Comparison of ENCODE assay signal across 7 mouse cellular contexts in the genomic region with DNA sequence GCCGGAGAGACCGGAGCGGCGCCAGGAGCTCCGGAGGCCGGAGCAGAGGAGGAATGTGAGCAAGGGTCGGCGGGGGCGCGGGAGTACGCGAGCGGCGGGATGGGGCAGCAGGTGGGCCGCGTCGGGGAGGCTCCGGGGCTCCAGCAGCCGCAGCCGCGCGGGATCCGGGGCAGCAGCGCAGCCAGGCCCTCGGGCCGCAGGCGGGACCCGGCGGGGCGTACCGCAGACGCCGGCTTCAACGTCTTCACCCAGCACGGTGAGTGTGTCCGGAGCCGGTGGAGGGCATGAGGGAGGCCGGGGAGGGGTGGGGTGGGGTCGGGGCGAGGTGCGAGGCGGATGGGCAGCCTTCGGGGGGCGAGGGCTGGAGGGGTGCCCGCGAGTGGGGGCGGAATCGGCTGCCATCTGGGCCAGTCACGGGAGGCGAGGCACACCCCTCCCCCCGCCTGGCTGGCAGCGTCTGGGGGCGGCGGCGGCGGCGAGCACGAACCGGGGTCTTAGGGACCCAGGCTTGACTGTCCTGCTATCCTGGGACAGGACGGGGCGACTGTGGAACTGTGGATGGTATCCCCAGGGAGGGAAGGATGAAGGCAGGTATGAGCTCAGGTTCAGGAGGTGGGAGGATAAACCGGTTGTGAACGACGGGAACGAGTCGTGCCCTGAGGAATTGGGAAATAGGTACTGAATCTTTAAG. TPM values are rescaled to one million over a fixed set of nuclear protein-coding genes. Genes with fewer than 3 reads are reported as not detected.
DNase-seq lines count a peak whose midpoint lies in the region; ATAC-seq and TF ChIP-seq lines count a peak whose summit lies in the region.

No protein-coding gene starts in this region.

- intact Hi-C loops in gastrocnemius, postnatal 14 days (cut with DNase I; ENCODE audit: low total_unique reads), result no loop called here
- intact Hi-C loops in left cerebral cortex, postnatal 4 days (cut with DNase I), result loop anchor here (5.0 kb wide), 1 partner anchor 73 kb away; no protein-coding TSS in a partner anchor

- H3K27ac ChIP-seq in cortical plate, adult 2 months (ENCODE audit: insufficient read depth, low read length), result peak overlapping the region; percentile 95
- H3K27ac ChIP-seq in intestine, embryonic 15.5 days, result peak overlapping the region; percentile 91
- peak overlapping the region; percentile 100 for H3K27ac ChIP-seq in midbrain, embryonic 10.5 days (replicated peaks)

- WGBS in intestine, embryonic 15.5 days, result under 1% methylated on average over 62 of the region's 66 CpGs
- under 1% methylated on average over 65 of the region's 66 CpGs for WGBS in midbrain, embryonic 10.5 days

- TF ChIP-seq CTCF in cortical plate, adult 2 months (IDR thresholded peaks at IDR 0.05; ENCODE audit: extremely low read depth, insufficient read depth, low read length), result no peak

- no peaks in the 10 kb centered on the region for H3K9me3 ChIP-seq in intestine, embryonic 15.5 days
- H3K9me3 ChIP-seq in midbrain, embryonic 10.5 days (replicated peaks), result no peaks in the 10 kb centered on the region

- H3K4me2 ChIP-seq in intestine, embryonic 15.5 days (replicated peaks), result peak overlapping the region; percentile 80

- H3K27me3 ChIP-seq in intestine, embryonic 15.5 days (replicated peaks), result no peaks in the 10 kb centered on the region
- H3K27me3 ChIP-seq in midbrain, embryonic 10.5 days (ENCODE audit: low read depth, poor library complexity, severe bottlenecking), result no peaks in the 10 kb centered on the region

- H3K4me3 ChIP-seq in cortical plate, adult 2 months (ENCODE audit: insufficient read depth, low read length), result peak overlapping the region; percentile 99
- H3K4me3 ChIP-seq in intestine, embryonic 15.5 days (replicated peaks), result peak overlapping the region; percentile 90
- peak overlapping the region; percentile 97 for H3K4me3 ChIP-seq in midbrain, embryonic 10.5 days

- peak; percentile 60 to 62 for DNase-seq in adrenal gland, adult 18-20 months (ENCODE audit: low spot score in 2 of 2)
- DNase-seq in gastrocnemius, postnatal 14 days, result peak; percentile 44
- peak; percentile 84 for DNase-seq in left cerebral cortex, postnatal 4 days
- peak; percentile 68 for DNase-seq in midbrain, embryonic 10.5 days (ENCODE audit: low spot score)
- DNase-seq in spleen, adult 18-20 months, result peak; percentile 21 to 49

- H3K9ac ChIP-seq in intestine, embryonic 15.5 days, result peak overlapping the region; percentile 95

- no peaks in the 10 kb centered on the region for H3K36me3 ChIP-seq in intestine, embryonic 15.5 days
- no peaks in the 10 kb centered on the region for H3K36me3 ChIP-seq in midbrain, embryonic 10.5 days

- no peak for TF ChIP-seq POLR2A in cortical plate, adult 2 months (IDR thresholded peaks at IDR 0.05; ENCODE audit: extremely low read depth, insufficient read depth, low read length)

- peaks cover 2% of the 10 kb centered on the region; the same call in 1 of the 2 replicates for H3K4me1 ChIP-seq in cortical plate, adult 2 months (ENCODE audit: control insufficient read depth, insufficient read depth, low read length)
- H3K4me1 ChIP-seq in intestine, embryonic 15.5 days (replicated peaks), result no peaks in the 10 kb centered on the region
- H3K4me1 ChIP-seq in midbrain, embryonic 10.5 days, result peaks cover 21% of the 10 kb centered on the region

- ATAC-seq in intestine, embryonic 15.5 days, result peak; percentile 70

RNA-seq across cellular contexts. Expression of gene Abl2, which starts 0.5 kb away (rescaled TPM):
- total RNA-seq in adrenal gland, adult 18-20 months (2021), result 10 to 100 TPM; 20.1 to 23.7 TPM
- 16.9 and 18.9 TPM in 2 replicates for polyA plus RNA-seq in cortical plate, adult 2 months (2012; rRNA removed)
- total RNA-seq in gastrocnemius, postnatal 14 days (2021), result 10 to 100 TPM; 12.9 to 14.1 TPM
- 2.6 and 3.2 TPM in 2 replicates for polyA plus RNA-seq in intestine, embryonic 15.5 days (2015; fragmentation: Nextera tagmentation; extraction: Ambion mirVana)
- total RNA-seq in left cerebral cortex, postnatal 4 days (2021), result 10 to 100 TPM; 58.2 to 60.2 TPM
- 4.7 and 5.3 TPM in 2 replicates for polyA plus RNA-seq in midbrain, embryonic 10.5 days (2016; fragmentation: Nextera tagmentation; extraction: Ambion mirVana)

RNA-seq across cellular contexts. Expression of gene Gm10031, which starts 35.3 kb away (rescaled TPM):
- total RNA-seq in adrenal gland, adult 18-20 months (2021), result 10 to 100 TPM; 39.7 to 42.8 TPM
- polyA plus RNA-seq in cortical plate, adult 2 months (2012; rRNA removed), result 9.7 and 10.3 TPM in 2 replicates
- total RNA-seq in gastrocnemius, postnatal 14 days (2021), result 10 to 100 TPM; 35.3 to 36.8 TPM
- polyA plus RNA-seq in intestine, embryonic 15.5 days (2015; fragmentation: Nextera tagmentation; extraction: Ambion mirVana), result 0.37 and 0.62 TPM in 2 replicates
- 10 to 100 TPM; 50.2 to 54.7 TPM for total RNA-seq in left cerebral cortex, postnatal 4 days (2021)
- 0.35 TPM in 2 replicates for polyA plus RNA-seq in midbrain, embryonic 10.5 days (2016; fragmentation: Nextera tagmentation; extraction: Ambion mirVana)

Comparison
In these comparisons a context has a peak if more than half of its experiments do, and no peak if none do; other contexts are left out.
1. Peak in every context shown above with its lines: DNase-seq, ATAC-seq, H3K4me3 ChIP-seq and H3K27ac ChIP-seq.